Mouse (Mus musculus) lung, postnatal 10 days (tissue): Measurements from ENCODE around the gene Pld5.

ENCODE experiments used
- DNase-seq: peaks from one replicate; pipeline ENCODE4 v3.0.0; 2021

Pld5 gene

DNA sequence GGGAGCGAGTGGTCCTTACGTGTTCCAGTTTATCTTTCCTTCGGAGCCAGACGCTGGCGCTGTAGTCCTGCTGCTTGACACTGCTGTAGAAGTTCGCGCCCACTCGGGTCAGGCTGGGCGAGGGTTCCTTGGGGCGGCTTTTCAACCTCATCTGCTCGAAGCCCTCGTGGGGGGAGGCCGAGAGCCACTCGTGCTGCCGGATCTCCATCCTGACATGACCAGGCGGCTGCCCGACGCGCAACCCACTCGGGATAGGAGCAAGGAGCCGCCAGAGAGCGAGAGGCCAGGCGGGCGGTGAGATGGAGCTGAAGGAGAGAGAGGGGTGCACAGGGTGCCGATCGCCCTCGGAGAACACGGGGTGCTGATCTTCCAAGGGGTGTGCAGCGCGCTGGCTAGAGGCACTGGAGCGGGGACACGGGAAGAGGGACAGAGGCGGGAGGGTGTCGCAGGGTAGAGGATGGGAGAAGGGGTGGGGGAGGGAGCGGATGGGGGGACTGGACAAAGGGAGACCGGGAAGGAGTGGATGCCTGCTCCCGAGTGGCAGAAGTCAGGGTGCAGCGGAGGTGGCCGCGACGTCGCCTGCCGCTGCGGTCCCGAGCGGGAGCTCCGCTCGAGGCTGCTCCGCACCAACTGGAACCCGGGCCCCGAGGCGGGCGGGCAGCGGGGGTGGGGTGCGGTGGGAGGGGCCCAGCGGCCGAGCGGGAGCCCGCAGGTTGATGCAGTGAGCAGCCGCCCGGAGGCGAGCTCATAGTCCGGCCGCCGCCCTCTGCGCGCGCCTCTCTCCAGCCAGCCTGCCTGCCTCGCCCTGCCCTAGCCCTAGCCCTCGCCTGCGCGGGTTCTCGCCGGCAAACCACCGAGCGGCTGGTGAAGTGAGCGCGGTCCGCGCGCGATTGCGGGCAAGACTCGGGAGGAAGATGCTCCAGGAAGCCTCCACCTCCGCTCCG, at the start of gene Pld5:
Gene Pld5, minus strand, starts transcription at position 646 of the 944 bp plus-strand sequence.
- peak; percentile 3 for DNase-seq

DNA sequence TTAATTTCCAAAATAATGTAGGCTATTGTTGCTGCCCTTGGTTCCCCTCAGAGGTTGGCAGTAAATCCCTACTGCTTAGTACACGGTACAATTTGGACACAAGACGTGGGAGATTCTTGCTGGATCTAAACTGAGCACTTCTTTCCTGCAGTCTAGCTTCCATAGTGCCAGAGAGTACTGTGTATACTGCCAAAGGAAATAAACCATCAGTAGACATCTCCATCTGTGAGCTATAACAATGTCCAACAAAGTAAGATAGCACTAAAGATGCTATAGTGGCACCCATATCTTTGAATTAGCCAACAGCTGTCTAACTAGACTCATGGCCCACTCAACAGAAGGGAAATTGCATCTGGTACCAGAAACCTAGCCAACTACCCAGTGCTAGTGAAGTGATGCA, 40.0 kb upstream of the Pld5 start:
- no peak for DNase-seq

DNA sequence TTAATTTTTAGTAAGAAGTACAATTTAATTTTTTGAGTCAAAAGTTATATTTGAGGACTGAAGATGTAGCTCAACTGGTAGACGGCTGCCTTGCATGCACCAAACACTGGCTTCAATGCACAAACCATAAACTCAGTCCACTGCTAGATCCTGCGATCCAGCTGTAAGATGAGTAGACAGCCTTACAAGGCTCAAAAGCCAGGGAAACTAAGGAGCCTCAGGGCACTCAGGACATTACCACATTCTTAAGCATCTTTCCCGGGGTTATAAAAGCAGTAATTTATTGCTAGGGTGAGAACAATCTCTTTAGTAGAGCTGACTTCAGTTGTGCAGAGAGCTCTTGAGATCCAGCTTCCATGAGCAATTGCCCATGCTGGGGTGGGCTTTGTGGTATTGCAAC, 35.1 kb upstream of the Pld5 start:
- no peak for DNase-seq

DNA sequence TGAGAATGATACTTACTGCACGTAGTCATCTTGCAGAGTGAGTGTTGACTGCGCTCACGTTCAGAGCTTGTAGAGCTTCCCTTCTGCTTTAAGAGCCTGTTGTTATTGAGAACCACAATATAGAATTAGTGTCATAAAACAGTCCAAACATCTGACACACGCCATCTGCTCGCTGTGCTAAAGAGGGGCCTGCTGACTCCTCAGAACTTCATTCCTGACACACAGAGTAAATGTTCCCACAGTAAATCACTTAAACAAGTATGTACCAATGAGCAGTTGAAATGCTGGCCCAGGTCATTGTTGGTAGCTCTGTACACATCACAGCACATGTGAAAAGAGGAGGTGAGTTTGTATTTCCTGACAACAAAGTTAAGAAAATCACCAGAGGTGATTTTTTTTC, 14.3 kb upstream of the Pld5 start:
- DNase-seq = no peak

DNA sequence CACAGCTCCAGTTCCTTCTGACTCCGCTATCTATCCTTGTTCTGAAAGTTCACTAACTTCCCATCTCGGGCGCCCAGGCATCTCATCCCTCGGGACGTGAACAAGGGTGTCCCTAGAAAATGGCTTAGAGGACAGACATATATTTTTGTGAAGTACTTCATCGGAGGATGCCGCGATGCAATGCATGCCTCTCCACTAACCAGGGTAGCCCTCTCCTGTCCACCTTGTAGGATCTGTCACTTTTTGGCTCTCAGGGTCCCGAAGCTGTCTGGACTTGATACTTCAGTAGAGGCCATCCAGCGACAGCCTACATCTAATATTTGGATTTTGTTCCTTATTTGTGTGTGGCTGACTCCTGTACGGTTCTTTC, 484 bp upstream of the Pld5 start:
- DNase-seq = no peak

DNA sequence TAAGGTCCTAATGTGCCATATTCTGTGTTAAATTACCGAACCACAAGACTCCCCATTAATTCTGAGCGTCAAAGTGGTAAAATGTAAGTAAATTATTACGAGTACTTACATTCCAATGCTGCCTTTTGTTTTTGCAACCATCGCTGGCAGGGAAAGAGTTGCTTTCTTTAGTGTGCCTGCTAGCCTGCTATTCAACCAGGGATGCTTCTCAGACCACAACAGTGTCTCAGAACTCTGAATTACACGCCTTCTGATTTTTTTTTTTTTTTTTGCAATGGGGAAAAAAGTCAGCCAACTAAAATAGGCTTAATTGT, 26.4 kb downstream of the Pld5 start:
- DNase-seq = no peak

DNA sequence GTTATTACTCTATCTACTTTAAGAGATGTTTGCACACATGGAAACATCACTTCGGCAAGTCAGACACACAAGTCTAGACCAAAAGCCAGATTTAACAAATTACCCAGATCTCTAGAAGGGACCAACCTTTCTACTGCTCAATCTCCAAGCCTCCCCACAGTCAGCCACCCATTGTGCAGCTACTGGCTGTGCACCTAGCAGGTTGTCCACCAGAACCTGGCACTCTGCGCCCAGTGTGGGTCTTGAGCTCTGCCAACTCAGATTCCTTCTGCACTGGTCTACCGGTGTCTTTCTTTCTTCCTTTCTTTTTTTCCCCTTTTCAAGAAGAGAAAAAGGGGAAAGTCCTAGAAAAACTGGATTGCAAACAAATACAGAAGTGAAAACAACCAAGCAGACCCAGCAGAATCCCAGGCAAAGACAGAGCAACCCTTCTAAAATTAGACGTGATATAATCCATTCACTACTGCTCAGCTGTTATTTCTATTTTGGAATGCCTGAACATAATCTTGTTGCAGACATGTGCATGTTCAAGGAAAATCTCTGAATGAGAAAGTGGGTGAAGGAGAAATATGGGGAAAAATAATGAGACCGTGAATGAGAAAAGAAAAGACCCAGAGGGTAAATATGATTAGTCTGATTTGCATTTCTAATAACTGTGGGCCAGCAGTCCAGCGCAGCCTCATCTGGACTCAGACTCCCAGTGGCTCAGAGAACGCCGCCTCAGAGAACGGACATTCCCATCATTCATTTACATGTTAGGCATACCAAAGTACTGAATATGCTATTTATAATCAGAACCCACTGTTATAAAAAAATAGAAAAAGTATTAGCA, 27.0 kb downstream of the Pld5 start:
- no peak for DNase-seq

DNA sequence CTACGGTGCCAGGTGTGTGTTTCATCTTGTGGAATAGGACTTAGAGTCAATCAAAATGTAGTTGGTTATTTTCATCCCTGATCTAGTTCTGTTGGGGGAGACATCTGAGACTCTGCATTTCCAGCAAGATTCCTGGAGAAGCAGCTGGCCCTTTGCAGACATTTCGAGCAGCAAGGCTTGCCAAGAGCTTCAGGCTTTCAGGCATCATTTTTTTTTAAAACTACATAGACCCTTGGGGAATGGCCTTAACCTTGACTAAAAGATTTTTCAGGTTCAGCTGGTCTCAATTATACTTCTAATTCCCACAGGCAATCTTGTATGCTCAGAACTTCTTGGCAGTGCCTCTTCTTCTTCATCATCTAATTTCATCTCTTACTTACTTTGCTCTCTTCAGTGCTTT, 35.9 kb downstream of the Pld5 start:
- DNase-seq = no peak

DNA sequence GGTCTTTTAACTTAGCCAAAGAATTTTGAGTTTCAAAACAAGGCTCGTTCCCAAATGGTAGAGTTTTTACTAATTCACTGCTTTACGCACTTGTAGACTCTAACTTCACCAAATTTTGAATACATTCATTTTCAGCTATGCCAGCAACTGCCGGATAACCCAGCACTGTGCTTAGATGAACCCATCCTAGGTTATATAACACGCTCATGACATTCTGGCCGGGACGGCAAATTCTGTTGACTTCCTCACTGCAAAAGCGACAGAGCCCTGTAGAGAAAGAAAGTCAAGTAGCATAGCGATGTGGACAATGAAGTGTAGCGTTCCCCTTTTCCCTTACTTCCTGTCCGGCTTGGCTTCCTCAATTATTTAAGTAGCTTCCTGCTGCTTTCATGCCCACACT, 51.3 kb downstream of the Pld5 start:
- no peak for DNase-seq

DNA sequence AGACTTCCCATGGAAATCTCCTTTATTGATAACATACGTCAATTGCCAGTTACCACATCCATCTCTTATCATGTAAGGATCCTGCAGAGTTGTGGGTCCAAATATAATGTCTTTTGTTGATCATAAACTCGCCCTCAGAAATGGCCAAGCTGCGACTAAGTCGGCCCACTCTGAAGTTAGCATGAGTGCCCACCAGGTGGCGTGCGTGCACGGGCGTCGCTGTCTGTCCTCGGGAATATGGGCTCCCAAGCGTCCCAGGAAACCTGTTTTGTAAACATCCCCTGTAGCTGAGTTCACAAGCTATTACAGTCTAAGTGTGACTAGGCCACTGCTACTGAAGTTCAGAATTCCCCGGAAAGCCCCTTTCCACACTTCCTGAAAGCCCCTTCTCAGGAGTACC, 51.9 kb downstream of the Pld5 start:
- DNase-seq = peak; percentile 65

DNA sequence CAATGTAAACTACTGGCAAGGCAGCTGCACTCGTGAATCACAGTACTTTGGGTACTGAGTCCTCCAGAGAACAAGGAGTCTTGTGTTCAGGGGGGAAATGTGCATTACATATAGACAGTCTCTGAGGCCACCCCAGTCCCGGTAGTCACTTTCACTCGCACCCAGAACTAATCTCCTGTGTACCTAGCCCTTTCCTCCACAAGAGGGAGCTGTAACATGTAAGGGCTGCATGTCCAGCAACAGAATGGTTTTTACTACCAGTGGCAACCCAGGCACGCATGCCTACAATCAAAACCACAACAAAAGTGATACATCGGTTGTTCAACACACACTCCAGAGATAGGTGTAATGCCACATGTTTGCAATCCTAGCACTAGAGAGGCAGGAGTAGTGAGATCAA, 56.9 kb downstream of the Pld5 start:
- DNase-seq = no peak

DNA sequence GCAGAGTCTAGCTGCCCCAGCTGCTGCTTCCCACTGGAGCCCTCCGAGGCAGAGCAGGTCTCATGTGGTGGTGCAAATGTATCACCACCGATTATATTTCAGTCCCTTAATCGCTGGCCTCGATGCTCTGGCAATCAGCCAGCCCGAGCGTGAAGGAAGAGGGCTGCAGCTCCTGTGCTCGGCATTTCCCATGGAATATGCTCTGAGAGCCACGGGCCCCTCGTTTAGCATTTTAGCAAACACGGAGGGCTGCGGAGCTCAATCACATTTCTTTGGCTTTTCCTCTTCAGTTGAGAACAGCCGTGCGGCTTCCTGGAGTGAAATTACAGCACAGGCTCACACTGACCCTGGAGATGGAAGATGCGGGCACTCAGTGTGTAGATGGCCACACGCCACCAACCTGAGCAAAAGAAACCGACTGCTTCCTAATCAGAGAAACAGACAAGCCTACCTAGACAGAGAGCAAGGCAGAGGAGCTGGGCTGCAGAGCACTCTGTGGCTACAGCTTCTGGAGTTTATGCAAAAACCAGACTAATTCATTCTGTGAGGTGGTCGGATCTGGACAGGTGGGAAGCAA, 61.4 kb downstream of the Pld5 start:
- DNase-seq = peak; percentile 6

DNA sequence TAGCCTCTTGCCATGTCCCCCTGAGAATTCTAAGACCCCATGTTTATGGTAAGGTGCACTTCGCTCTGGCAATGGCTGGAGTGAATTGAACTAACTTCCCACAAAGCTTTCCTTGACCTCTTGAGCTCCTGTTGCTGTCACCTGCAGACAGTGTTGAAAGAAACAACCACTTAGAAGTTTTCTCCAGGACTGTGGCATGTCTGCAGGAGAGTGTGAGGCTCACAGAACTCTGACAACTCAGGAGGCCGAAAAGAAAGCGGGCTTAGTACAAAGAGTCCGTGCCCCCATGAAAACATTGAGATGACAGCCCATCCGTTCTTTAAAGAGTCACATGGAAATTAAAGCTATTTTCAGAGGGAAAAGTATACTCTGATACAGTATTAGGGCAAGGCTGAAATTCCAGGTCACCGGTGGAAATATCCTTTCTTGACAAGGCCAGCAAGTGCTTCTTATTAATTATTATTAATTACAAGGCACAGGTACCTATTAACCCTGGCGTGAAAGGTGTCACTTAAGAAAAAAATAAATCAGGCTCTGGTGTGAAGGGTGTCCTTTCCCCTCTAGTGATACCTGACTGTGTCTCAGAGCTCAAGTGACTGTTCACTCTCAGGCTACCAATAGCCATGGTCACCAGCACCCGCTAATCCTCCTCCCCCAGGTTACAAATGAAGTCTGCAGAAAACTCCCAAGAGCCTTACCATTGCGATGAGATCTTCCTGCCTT, 62.0 kb downstream of the Pld5 start:
- DNase-seq = no peak

DNA sequence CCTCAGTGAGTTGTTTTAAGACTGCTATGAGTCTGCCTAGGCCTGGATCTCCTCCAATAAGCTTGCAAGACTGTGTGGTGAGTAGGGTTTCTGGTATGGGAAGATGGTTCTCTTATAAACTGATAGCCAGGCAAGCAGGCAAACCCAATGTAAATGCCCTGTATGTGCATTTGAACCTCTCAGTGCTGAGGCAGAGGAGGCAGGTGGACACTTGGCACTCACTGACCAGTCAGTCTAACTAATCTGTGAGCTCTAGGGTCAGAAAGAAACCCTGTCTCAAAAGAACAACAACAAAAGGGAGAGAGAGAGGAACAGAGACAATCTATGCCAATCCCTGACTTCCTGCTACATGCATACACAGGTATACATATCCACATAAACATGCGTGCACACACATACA, 64.3 kb downstream of the Pld5 start:
- DNase-seq = no peak

DNA sequence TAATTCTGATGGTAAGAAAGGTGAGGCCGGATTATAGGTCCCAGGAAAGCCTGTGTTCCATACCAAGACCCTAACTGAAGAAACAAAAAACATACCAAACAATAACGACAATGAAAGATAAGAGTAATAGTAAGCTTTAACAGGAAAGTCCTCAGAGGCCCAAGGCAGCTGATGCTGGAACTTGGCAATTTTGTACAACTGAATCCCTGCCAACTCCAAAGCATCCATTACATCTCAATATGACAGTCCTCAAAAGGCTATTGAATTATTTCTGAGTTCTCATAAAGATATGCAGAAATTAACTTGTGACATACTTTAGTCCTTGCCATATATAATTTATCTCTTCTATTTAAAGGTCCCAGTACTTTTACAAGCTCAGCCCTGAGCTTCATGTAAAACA, 67.1 kb downstream of the Pld5 start:
- DNase-seq = no peak

DNA sequence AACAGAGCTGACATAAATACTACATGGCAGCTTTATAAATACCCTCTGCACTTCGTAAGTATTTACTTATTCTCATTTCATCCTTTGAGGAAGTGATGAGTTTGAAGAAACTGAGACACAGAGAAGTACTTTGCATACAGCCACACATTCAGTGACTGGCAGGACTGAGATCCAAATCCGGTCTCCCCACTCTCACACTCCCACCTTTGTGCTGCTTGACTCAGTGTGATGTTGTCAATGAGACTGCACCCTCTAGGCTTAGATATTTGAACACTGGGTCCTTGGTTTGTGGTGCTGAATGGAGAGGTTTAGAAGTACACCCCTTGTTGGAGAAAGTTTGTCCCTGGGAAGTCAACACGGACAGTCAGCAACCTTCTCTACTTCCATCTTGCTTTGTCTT, 72.8 kb downstream of the Pld5 start:
- no peak for DNase-seq

DNA sequence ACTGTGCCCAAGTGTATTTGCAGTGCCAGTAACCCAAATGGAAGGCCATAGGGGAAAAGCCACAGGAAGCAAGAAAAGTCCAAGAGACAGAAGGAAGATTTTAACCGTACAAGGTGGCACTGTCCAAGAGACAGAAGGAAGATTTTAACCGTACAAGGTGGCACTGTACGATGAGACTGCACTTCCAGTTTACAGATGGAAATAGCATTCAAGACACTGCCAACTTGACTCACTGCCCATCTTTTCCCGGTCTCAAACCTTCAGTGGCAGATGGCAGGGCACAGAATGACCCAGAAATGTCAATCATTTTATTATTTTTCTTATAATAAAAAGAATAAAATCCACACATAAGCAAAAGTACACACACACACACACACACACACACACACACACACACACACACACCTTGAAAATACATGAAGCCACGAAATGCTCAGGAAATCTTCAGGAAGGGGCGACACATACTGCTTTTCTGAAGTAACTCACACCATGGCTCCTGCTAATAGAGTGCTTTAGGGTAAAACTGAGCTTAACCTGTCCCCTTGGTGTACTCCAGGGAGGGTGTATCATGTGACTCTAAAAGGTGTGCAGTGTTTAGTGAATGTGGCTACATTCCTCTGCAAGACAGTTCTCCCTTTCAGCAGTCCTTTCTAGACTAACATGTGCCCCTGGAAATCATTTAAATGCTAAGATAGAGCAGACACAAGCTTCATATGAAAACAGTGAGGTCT, 77.9 kb downstream of the Pld5 start:
- no peak for DNase-seq

DNA sequence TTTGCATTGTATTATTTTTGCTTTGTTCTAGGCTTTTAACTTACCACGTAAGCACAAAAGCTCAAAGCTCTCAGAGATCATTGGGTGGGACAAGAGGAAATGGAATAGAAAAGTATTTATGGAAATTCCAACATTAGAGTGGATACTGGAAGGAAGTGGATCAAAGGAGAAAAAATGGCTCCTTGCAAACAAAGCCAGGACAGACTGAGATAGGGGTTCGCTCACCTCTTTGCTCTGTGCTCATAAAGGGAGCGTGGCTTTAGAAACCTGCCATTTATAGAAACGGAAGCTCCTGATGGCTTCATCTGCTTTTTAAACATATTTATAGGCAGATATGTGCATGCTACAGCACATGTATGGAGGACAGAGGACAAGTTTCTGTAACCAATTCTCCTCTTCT, 78.8 kb downstream of the Pld5 start:
- no peak for DNase-seq

DNA sequence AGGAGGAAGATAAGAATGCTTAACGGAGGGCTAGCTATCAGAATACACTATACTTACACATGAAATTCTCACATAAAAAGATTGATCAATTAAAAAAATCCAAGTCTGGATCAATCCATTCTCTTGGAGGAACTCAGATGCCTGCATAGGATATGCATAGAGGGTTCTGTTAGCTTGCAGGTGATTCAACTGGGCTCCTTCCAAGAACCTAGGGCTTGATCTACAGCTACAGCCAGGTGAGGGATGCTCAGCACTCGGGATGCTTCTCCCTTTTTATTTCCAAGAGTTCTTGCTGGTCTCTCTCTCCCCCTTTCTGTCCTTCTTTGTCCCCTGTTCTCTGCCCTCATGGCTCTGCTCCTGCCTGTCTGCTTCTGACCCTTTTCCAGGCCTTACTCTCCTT, 80.4 kb downstream of the Pld5 start:
- DNase-seq = no peak

DNA sequence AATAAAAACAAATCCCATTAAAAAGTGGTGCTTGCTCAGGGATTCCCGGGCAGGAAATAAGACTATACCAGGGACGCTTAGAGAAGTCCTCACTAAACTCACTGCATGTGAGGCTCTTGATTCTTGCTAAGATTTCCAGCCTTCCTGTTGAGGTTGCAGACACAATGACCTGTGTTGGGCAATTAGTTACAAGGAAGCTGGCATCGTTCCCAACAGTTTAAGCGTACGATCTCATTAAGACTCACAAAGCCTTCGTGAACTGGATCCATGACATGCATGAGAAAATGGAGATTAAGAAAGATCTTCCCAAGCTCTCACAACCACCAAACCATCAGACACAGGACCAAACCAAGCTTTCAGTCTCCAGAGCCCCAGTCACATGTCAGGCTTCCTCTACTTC, 91.1 kb downstream of the Pld5 start:
- DNase-seq = peak; percentile 2

DNA sequence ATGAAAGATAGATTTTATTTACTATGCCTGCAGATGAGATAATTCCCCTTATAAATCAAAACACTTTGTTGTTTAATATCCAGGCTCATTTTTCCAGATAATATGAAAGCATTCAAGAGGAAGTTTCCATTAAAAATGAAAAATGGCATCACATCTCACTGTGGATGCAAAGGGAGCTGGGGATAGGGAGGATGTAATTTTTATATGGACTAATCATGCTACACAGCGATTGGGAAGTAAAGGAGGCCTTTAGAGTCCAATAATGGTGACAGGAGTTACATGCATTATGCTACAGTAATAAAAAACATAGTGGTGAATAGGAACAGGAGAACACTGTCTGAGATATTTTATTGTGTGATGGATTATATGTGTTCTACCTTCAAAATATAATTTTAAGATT, 100.1 kb downstream of the Pld5 start:
- no peak for DNase-seq

DNA sequence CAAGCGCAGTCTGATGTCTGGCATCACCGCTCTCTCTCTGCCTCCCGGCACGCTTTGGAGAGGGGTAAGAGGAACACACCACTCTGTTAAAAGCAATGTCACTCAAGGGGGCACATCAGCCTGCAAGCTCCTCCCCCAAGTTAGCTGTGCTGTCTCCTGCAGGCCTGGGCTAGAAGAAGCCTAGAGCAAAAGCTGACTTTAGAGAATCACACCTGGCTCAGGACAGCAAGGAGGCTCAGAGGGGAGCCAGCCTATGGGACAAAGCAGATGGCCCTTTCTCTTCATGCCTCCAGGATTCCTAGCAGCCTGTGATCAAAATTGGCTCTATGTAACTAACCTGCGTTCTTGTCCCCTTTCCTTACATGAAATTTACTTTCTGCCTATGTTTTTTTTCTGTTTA, 107.3 kb downstream of the Pld5 start:
- DNase-seq = no peak

DNA sequence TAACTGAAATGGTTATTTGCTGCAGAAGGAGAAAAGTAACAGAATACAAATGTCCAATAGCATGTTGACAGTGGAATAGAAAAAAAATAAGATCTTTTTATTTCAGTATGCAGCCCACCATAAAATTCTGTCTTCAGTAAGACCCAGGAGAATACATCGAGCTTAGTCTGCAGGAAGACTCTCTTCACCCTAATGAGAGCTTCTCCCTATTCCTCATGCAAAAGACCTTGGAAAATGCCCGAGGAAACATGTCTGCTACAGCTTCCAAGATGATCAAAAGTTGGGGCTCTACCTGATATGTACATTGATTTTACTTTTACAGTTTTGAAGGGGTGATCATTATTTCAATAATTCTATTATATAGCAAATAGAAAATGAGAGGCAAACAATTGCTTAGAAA, 108.0 kb downstream of the Pld5 start:
- DNase-seq = no peak
